Mouse (Mus musculus) liver, postnatal 0 days (tissue): ENCODE measurements around the gene Zfp609. TPM values are rescaled to one million over a fixed set of nuclear protein-coding genes. Genes with fewer than 3 reads are reported as not detected.
A peak's percentile ranks its signal among the peaks of the same experiment; 100 is the strongest.

Experiments used
- ATAC-seq: fragments of 200-750 bp; cut with Nextera tagmentation; 2 replicates; pipeline ENCODE4 v1.8.0; 2017; ENCODE audit warnings: mild to moderate bottlenecking, moderate library complexity
- DNase-seq: peaks from one replicate; pipeline ENCODE4 v3.0.0-alpha.2; 2016
- H3K27ac ChIP-seq: fragments of 300-500 bp; sonication (generic); 2 replicates; pipeline ENCODE4 v1.5.1; 2014; ENCODE audit warnings: antibody characterized with exemption, moderate library complexity, mild to moderate bottlenecking, low read depth
- H3K27me3 ChIP-seq: fragments of 300-500 bp; sonication (generic); 2 replicates; pipeline ENCODE4 v1.6.1; 2014; ENCODE audit warnings: low read length, control low read depth, mixed read lengths; ENCODE audit not compliant: insufficient read depth
- H3K36me3 ChIP-seq: fragments of 300-500 bp; sonication (generic); replicated peaks from 2 replicates; pipeline ENCODE4 v1.6.1; 2014; ENCODE audit warnings: mild to moderate bottlenecking, control low read depth, low read length, moderate library complexity, mixed read lengths; ENCODE audit not compliant: insufficient read depth
- H3K4me1 ChIP-seq: fragments of 300-500 bp; sonication (generic); 2 replicates; pipeline ENCODE4 v1.6.1; 2014; ENCODE audit warnings: antibody characterized with exemption, mild to moderate bottlenecking, control low read depth; ENCODE audit not compliant: insufficient read depth
- H3K4me2 ChIP-seq: fragments of 300-500 bp; sonication (generic); 2 replicates; pipeline ENCODE4 v1.6.1; 2014; ENCODE audit warnings: low read depth, mild to moderate bottlenecking, low read length, moderate library complexity, mixed read lengths
- H3K4me3 ChIP-seq: fragments of 300-500 bp; sonication (generic); 2 replicates; pipeline ENCODE4 v1.5.1; 2014; ENCODE audit warnings: low read depth, low read length
- H3K9ac ChIP-seq: fragments of 300-500 bp; sonication (generic); replicated peaks from 2 replicates; pipeline ENCODE4 v1.6.1; 2014; ENCODE audit warnings: mild to moderate bottlenecking, moderate library complexity
- H3K9me3 ChIP-seq: fragments of 300-500 bp; sonication (generic); 2 replicates; pipeline ENCODE4 v1.6.1; 2016; ENCODE audit warnings: mild to moderate bottlenecking, control low read depth, low read length, mixed read lengths
- CTCF ChIP-seq: sonication (generic); IDR thresholded peaks from 2 replicates; pipeline ENCODE4 v1.5.1; 2016; ENCODE audit warnings: antibody characterized with exemption, low read depth
- EP300 ChIP-seq: IDR thresholded peaks from 2 replicates; pipeline ENCODE4 v1.6.1; 2016; ENCODE audit warnings: antibody characterized with exemption, low read depth, mild to moderate bottlenecking
- WGBS: fragments of 180-500 bp; shearing (Covaris S2); extraction: QIAGEN DNeasy Blood & Tissue Kit; methylation state at CpG from one replicate; pipeline ENCODE4 v1.1.7; 2014; ENCODE audit not compliant: insufficient replicate concordance; 5-methylcytosine and 5-hydroxymethylcytosine counted together
- polyA plus RNA-seq: library from polyadenylated mRNA; unstranded; fragments of >200 nt; fragmentation: Nextera tagmentation; extraction: Ambion mirVana; gene quantifications from 2 replicates; pipeline ENCODE4 v1.2.1, GENCODE M21; 2015

The Zfp609 gene
- polyA plus RNA-seq, 1 experiment from 2014 or later = 2.8 TPM

DNA sequence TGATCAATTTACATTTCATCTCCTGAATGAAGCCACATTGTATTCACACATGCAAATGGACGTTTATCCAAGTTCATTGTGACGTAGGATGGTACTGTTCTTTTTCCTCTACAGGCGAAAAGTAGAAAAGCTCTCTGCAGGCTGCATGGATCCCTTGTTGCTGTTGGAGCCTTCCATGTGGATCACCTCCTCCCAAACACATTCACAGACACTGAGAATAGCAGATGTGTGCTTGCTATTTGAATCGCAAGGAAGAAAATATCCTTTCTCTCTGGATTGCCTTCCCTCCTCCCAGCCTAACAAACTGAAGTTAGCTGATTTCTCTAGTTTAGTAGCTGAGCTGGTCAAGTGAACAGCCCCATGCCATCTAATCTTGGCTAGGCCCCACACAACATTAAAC lies 2.9 kb upstream of the Zfp609 start:
- Histone ChIP-seq H3K4me1 (peaks cover 29% of the 10 kb centered on the region), H3K9me3 (no peaks in the 10 kb centered on the region), H3K27ac (no peak overlapping the region), H3K4me3 (no peak overlapping the region), H3K36me3 (no peaks in the 10 kb centered on the region), H3K9ac (no peak overlapping the region), H3K27me3 (no peaks in the 10 kb centered on the region), H3K4me2 (no peak overlapping the region)
- DNase-seq (no peak), ATAC-seq (no peak)
- 83% methylated on average over 4 of the region's 4 CpGs for WGBS
- no peak for TF ChIP-seq CTCF
- TF ChIP-seq EP300 = no peak

DNA sequence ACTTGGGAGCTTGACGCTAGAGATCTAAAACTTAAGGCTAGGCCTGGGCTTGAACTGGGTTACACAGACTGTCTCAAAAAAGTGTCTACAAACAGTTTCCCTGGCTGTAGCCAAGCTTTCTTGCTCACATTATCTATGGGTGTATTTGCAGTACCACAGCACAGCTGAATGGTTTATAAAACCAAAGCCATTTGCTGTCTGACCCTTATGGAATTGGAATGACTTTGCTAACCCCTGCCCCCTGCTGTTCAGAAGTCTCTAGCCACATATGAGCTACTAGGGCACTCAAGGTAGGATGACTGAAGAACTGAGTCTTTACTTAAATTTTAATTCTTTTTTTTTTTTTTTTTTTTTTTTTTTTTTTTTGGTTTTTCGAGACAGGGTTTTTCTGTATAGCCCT lies 2.0 kb upstream of the Zfp609 start:
- Histone ChIP-seq H3K36me3 (no peaks in the 10 kb centered on the region), H3K4me3 (no peak overlapping the region), H3K9ac (no peak overlapping the region), H3K4me2 (no peak overlapping the region), H3K27ac (no peak overlapping the region), H3K9me3 (no peaks in the 10 kb centered on the region), H3K4me1 (peaks cover 35% of the 10 kb centered on the region), H3K27me3 (no peaks in the 10 kb centered on the region)
- peak; percentile 60 for DNase-seq
- no peak for TF ChIP-seq EP300
- peak; percentile 69 for TF ChIP-seq CTCF
- ATAC-seq = no peak
- 93% methylated on average over 1 of the region's 2 CpGs for WGBS

- peak overlapping the region; percentile 98; the same call in 1 of the 2 replicates for H3K27ac ChIP-seq
- no peaks in the 10 kb centered on the region for H3K9me3 ChIP-seq
- WGBS = 29% methylated on average over 3 of the region's 3 CpGs
- H3K4me3 ChIP-seq = peak overlapping the region; percentile 78
- TF ChIP-seq EP300 (no peak), CTCF (no peak)
- no peak for DNase-seq
- peaks cover 44% of the 10 kb centered on the region for H3K4me1 ChIP-seq
- H3K4me2 ChIP-seq = peak overlapping the region; percentile 77
- H3K9ac ChIP-seq = no peak overlapping the region; the same call in 1 of the 2 replicates
- no peaks in the 10 kb centered on the region for H3K36me3 ChIP-seq
- no peak for ATAC-seq
- no peaks in the 10 kb centered on the region for H3K27me3 ChIP-seq
Measured at GRCm38 (mm10) chr9:65828511-65828910, 1.1 kb upstream of the Zfp609 start.

DNA sequence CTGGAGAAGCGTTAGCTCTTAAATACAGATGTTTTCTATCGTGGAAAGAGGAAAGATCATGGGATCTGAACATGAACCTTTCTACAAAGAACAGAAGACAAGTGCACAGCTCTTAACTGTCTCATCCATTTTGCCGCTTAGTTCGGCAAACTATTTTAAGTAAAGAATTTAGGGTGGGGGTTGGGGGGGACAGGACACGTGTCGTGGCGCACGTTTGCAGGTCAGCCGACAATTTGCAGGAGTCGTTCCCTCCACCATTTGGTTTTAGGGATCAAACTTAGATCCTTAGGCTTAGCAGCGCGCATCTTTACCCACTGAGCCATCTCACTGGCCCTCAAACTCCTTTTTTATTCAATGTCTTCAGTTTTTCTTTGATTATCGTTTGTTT lies 646 bp upstream of the Zfp609 start:
- Histone ChIP-seq H3K36me3 (no peaks in the 10 kb centered on the region), H3K4me2 (peak overlapping the region; percentile 77), H3K9me3 (no peaks in the 10 kb centered on the region), H3K4me3 (peak overlapping the region; percentile 78), H3K9ac (peak overlapping the region; percentile 56), H3K27me3 (no peaks in the 10 kb centered on the region), H3K27ac (peak overlapping the region; percentile 98), H3K4me1 (peaks cover 46% of the 10 kb centered on the region)
- 3% methylated on average over 13 of the region's 13 CpGs for WGBS
- DNase-seq (peak; percentile 22), ATAC-seq (no peak)
- TF ChIP-seq EP300 = no peak
- no peak for TF ChIP-seq CTCF

GRCm38 (mm10) chr9:65826588-65827343 lies 598 bp downstream of the Zfp609 start:
- ATAC-seq = peak; percentile 59
- H3K4me3 ChIP-seq = peak overlapping the region; percentile 78
- no peaks in the 10 kb centered on the region for H3K9me3 ChIP-seq
- TF ChIP-seq EP300 = no peak
- TF ChIP-seq CTCF = 0 out of 2 replicates have a peak, but pooled peaks have one; percentile 11
- peaks cover 45% of the 10 kb centered on the region for H3K4me1 ChIP-seq
- peak overlapping the region; percentile 98 for H3K27ac ChIP-seq
- peak overlapping the region; percentile 88 for H3K9ac ChIP-seq
- H3K4me2 ChIP-seq = peak overlapping the region; percentile 77
- no peaks in the 10 kb centered on the region for H3K27me3 ChIP-seq
- no peaks in the 10 kb centered on the region for H3K36me3 ChIP-seq
- DNase-seq = peak; percentile 51
- WGBS = under 1% methylated on average over 30 of the region's 31 CpGs

- peak overlapping the region; percentile 98 for H3K27ac ChIP-seq
- DNase-seq (peak; percentile 18), ATAC-seq (peak; percentile 12; the same call in 1 of the 2 replicates)
- peaks cover 43% of the 10 kb centered on the region for H3K4me1 ChIP-seq
- no peak for TF ChIP-seq EP300
- no peak for TF ChIP-seq CTCF
- H3K9ac ChIP-seq = peak overlapping the region; percentile 88
- peak overlapping the region; percentile 77 for H3K4me2 ChIP-seq
- 10% methylated on average over 4 of the region's 4 CpGs for WGBS
- peak overlapping the region; percentile 78 for H3K4me3 ChIP-seq
- no peaks in the 10 kb centered on the region for H3K9me3 ChIP-seq
- no peaks in the 10 kb centered on the region for H3K36me3 ChIP-seq
- no peaks in the 10 kb centered on the region for H3K27me3 ChIP-seq
Measured at GRCm38 (mm10) chr9:65826226-65826587, 1.2 kb downstream of the Zfp609 start.
